Mouse (Mus musculus): ENCODE measurements around the gene Rdh16. TPM values are rescaled to one million over a fixed set of nuclear protein-coding genes. Genes with fewer than 3 reads are reported as not detected.
"Not testable (repeated sequence)": the region's sequence is repeated elsewhere in the genome, so short reads cannot be mapped to it uniquely, and the experiment has no call there.

The Rdh16 gene
- polyA plus RNA-seq, 1 experiment from 2014 or later = not detected

GRCm38 (mm10) chr10:127825386-127825785 lies 24.4 kb downstream of the Rdh16 start:
- WGBS = 71% methylated on average over 6 of the region's 6 CpGs
- H3K4me1 ChIP-seq (ENCODE audit: insufficient read depth, low read depth, low read length) = no peaks in the 10 kb centered on the region
- no peaks in the 10 kb centered on the region for H3K27me3 ChIP-seq (replicated peaks; ENCODE audit: insufficient read depth, low read length)
- H3K4me3 ChIP-seq (ENCODE audit: low read depth, low read length) = no peak overlapping the region
- no peaks in the 10 kb centered on the region for H3K36me3 ChIP-seq (ENCODE audit: insufficient read depth, low read length)
- DNase-seq (ENCODE audit: low spot score) (peak; percentile 7), ATAC-seq (no peak)
- H3K4me2 ChIP-seq (replicated peaks; ENCODE audit: low read depth, low read length) = no peak overlapping the region
- no peak overlapping the region for H3K27ac ChIP-seq (ENCODE audit: low read length)
- TF ChIP-seq EP300 (IDR thresholded peaks at IDR 0.05) = no peak
- TF ChIP-seq CTCF (IDR thresholded peaks at IDR 0.05) = peak; percentile 65
- H3K9ac ChIP-seq (replicated peaks; ENCODE audit: low read depth) = no peak overlapping the region
- no peaks in the 10 kb centered on the region for H3K9me3 ChIP-seq (ENCODE audit: low read length)

GRCm38 (mm10) chr10:127829121-127829520 lies 28.2 kb downstream of the Rdh16 start:
- no peak for ATAC-seq
- no peak for DNase-seq (ENCODE audit: low spot score)
- H3K4me1 ChIP-seq (ENCODE audit: insufficient read depth, low read depth, low read length) = no peaks in the 10 kb centered on the region
- no peak overlapping the region for H3K4me2 ChIP-seq (replicated peaks; ENCODE audit: low read depth, low read length)
- 54% methylated on average over 3 of the region's 3 CpGs for WGBS
- H3K9ac ChIP-seq (replicated peaks; ENCODE audit: low read depth) = no peak overlapping the region
- no peaks in the 10 kb centered on the region for H3K9me3 ChIP-seq (ENCODE audit: low read length)
- H3K36me3 ChIP-seq (ENCODE audit: insufficient read depth, low read length) = no peaks in the 10 kb centered on the region
- no peak overlapping the region for H3K4me3 ChIP-seq (ENCODE audit: low read depth, low read length)
- no peak overlapping the region for H3K27ac ChIP-seq (ENCODE audit: low read length)
- TF ChIP-seq CTCF (IDR thresholded peaks at IDR 0.05) = no peak
- no peak for TF ChIP-seq EP300 (IDR thresholded peaks at IDR 0.05)
- H3K27me3 ChIP-seq (replicated peaks; ENCODE audit: insufficient read depth, low read length) = no peaks in the 10 kb centered on the region

GRCm38 (mm10) chr10:127834186-127834585 lies 33.2 kb downstream of the Rdh16 start:
- not testable (repeated sequence) for ATAC-seq; DNase-seq (ENCODE audit: low spot score); H3K4me3 ChIP-seq (ENCODE audit: low read depth, low read length); H3K36me3 ChIP-seq (ENCODE audit: insufficient read depth, low read length); H3K27ac ChIP-seq (ENCODE audit: low read length); H3K4me2 ChIP-seq (replicated peaks; ENCODE audit: low read depth, low read length); H3K27me3 ChIP-seq (replicated peaks; ENCODE audit: insufficient read depth, low read length); H3K9ac ChIP-seq (replicated peaks; ENCODE audit: low read depth); H3K9me3 ChIP-seq (ENCODE audit: low read length); H3K4me1 ChIP-seq (ENCODE audit: insufficient read depth, low read depth, low read length)
- 85% methylated on average over 1 of the region's 1 CpGs for WGBS

GRCm38 (mm10) chr10:127835292-127835691 lies 34.3 kb downstream of the Rdh16 start:
- no peak overlapping the region for H3K27ac ChIP-seq (ENCODE audit: low read length)
- no peak overlapping the region for H3K4me3 ChIP-seq (ENCODE audit: low read depth, low read length)
- H3K27me3 ChIP-seq (replicated peaks; ENCODE audit: insufficient read depth, low read length) = no peaks in the 10 kb centered on the region
- H3K4me1 ChIP-seq (ENCODE audit: insufficient read depth, low read depth, low read length) = no peaks in the 10 kb centered on the region
- no peaks in the 10 kb centered on the region for H3K9me3 ChIP-seq (ENCODE audit: low read length)
- H3K36me3 ChIP-seq (ENCODE audit: insufficient read depth, low read length) = no peaks in the 10 kb centered on the region
- TF ChIP-seq EP300 (IDR thresholded peaks at IDR 0.05) (no peak), CTCF (IDR thresholded peaks at IDR 0.05) (no peak)
- 57% methylated on average over 5 of the region's 5 CpGs for WGBS
- H3K4me2 ChIP-seq (replicated peaks; ENCODE audit: low read depth, low read length) = no peak overlapping the region
- no peak overlapping the region for H3K9ac ChIP-seq (replicated peaks; ENCODE audit: low read depth)
- ATAC-seq = no peak
- DNase-seq (ENCODE audit: low spot score) = no peak

GRCm38 (mm10) chr10:127837793-127838192 lies 36.8 kb downstream of the Rdh16 start:
- H3K9ac ChIP-seq (replicated peaks; ENCODE audit: low read depth); H3K27me3 ChIP-seq (replicated peaks; ENCODE audit: insufficient read depth, low read length); H3K36me3 ChIP-seq (ENCODE audit: insufficient read depth, low read length); ATAC-seq; DNase-seq (ENCODE audit: low spot score); H3K4me2 ChIP-seq (replicated peaks; ENCODE audit: low read depth, low read length); H3K4me1 ChIP-seq (ENCODE audit: insufficient read depth, low read depth, low read length); H3K9me3 ChIP-seq (ENCODE audit: low read length); H3K27ac ChIP-seq (ENCODE audit: low read length); H3K4me3 ChIP-seq (ENCODE audit: low read depth, low read length): not testable (repeated sequence)
- WGBS = 82% methylated on average over 5 of the region's 5 CpGs

- 85% methylated on average over 2 of the region's 2 CpGs for WGBS
- no peak for DNase-seq (ENCODE audit: low spot score)
- H3K36me3 ChIP-seq (ENCODE audit: insufficient read depth, low read length) = no peaks in the 10 kb centered on the region
- H3K4me1 ChIP-seq (ENCODE audit: insufficient read depth, low read depth, low read length) = no peaks in the 10 kb centered on the region
- ATAC-seq = no peak
- H3K27ac ChIP-seq (ENCODE audit: low read length) = no peak overlapping the region
- H3K27me3 ChIP-seq (replicated peaks; ENCODE audit: insufficient read depth, low read length) = no peaks in the 10 kb centered on the region
- no peak overlapping the region for H3K4me3 ChIP-seq (ENCODE audit: low read depth, low read length)
- TF ChIP-seq CTCF (IDR thresholded peaks at IDR 0.05) = no peak
- TF ChIP-seq EP300 (IDR thresholded peaks at IDR 0.05) = no peak
- no peaks in the 10 kb centered on the region for H3K9me3 ChIP-seq (ENCODE audit: low read length)
- no peak overlapping the region for H3K4me2 ChIP-seq (replicated peaks; ENCODE audit: low read depth, low read length)
- H3K9ac ChIP-seq (replicated peaks; ENCODE audit: low read depth) = no peak overlapping the region
Observed at GRCm38 (mm10) chr10:127838539-127838938, 37.6 kb downstream of the Rdh16 start.

GRCm38 (mm10) chr10:127840776-127841175 lies 39.8 kb downstream of the Rdh16 start:
- Histone ChIP-seq H3K9me3 (ENCODE audit: low read length) (no peaks in the 10 kb centered on the region), H3K4me2 (replicated peaks; ENCODE audit: low read depth, low read length) (no peak overlapping the region), H3K36me3 (ENCODE audit: insufficient read depth, low read length) (no peaks in the 10 kb centered on the region), H3K27me3 (replicated peaks; ENCODE audit: insufficient read depth, low read length) (no peaks in the 10 kb centered on the region), H3K4me3 (ENCODE audit: low read depth, low read length) (no peak overlapping the region), H3K9ac (replicated peaks; ENCODE audit: low read depth) (no peak overlapping the region), H3K27ac (ENCODE audit: low read length) (no peak overlapping the region), H3K4me1 (ENCODE audit: insufficient read depth, low read depth, low read length) (no peaks in the 10 kb centered on the region)
- DNase-seq (ENCODE audit: low spot score) (no peak), ATAC-seq (no peak)
- 62% methylated on average over 2 of the region's 2 CpGs for WGBS
- TF ChIP-seq CTCF (IDR thresholded peaks at IDR 0.05) = no peak
- no peak for TF ChIP-seq EP300 (IDR thresholded peaks at IDR 0.05)

GRCm38 (mm10) chr10:127845945-127846344 lies 45.0 kb downstream of the Rdh16 start:
- not testable (repeated sequence) for H3K9me3 ChIP-seq (ENCODE audit: low read length); H3K4me1 ChIP-seq (ENCODE audit: insufficient read depth, low read depth, low read length); H3K4me3 ChIP-seq (ENCODE audit: low read depth, low read length); ATAC-seq; H3K27me3 ChIP-seq (replicated peaks; ENCODE audit: insufficient read depth, low read length); H3K4me2 ChIP-seq (replicated peaks; ENCODE audit: low read depth, low read length); H3K9ac ChIP-seq (replicated peaks; ENCODE audit: low read depth); H3K36me3 ChIP-seq (ENCODE audit: insufficient read depth, low read length); H3K27ac ChIP-seq (ENCODE audit: low read length); DNase-seq (ENCODE audit: low spot score)
- 87% methylated on average over 5 of the region's 5 CpGs for WGBS
